Mouse (Mus musculus) large intestine, adult 2 months (tissue): ENCODE data around the gene Khdrbs2. TPM values are rescaled to one million over a fixed set of nuclear protein-coding genes. Genes with fewer than 3 reads are reported as not detected.

Source experiments
- DNase-seq: peaks from one replicate; pipeline ENCODE4 v3.0.0-alpha.2; 2012; ENCODE audit warnings: low read depth, low spot score
- WGBS: fragments of 180-500 bp; shearing (Covaris S2); methylation state at CpG from one replicate; pipeline ENCODE4 v1.1.7; 2018; 5-methylcytosine and 5-hydroxymethylcytosine counted together
- polyA plus RNA-seq: library from polyadenylated mRNA; depleted of rRNA; stranded (reverse); fragments of >200 nt; gene quantifications from 2 replicates; pipeline ENCODE4 v1.2.3, GENCODE M21; 2012; rRNA removed

The Khdrbs2 gene
- polyA plus RNA-seq: 0.09 and 0.10 TPM in 2 replicates

DNA sequence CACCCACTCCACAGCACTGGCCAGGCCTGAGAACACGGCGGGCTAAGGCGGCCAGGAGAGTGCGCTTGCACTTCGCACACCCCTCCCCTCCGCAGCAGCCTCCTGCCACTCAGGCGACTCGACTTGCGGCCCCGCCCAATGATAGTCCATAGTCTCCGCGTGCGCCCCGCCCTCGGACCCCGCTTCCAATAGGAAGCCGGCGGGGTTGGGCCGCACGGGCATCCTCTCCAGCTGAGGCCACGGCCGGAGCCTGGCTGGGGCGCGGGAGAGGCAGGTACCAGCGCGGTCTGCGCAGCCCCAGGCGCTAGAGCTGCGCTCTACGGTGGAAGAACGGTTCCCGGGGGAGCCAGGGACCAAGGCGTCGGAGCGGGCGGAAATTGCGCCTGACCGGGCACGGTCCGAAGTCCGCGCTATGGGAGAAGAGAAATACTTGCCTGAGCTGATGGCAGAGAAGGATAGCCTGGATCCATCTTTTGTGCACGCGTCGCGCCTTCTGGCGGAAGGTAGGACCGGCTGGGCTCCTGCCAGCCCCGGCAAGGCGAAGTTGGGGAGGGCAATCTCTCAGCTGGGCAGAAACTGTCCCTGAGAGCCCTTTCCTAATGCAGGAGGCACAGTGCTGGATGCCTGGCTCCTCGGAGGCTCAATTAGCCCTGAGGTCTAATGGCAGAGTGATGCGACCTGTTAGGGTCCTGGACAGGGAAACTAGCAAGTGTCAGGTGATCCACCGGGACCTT is at the start of gene Khdrbs2:
Khdrbs2 (plus strand) TSS at position 209 of the 734 bp plus-strand sequence.
- no peak for DNase-seq
- WGBS: 2% methylated on average over 53 of the region's 53 CpGs

DNA sequence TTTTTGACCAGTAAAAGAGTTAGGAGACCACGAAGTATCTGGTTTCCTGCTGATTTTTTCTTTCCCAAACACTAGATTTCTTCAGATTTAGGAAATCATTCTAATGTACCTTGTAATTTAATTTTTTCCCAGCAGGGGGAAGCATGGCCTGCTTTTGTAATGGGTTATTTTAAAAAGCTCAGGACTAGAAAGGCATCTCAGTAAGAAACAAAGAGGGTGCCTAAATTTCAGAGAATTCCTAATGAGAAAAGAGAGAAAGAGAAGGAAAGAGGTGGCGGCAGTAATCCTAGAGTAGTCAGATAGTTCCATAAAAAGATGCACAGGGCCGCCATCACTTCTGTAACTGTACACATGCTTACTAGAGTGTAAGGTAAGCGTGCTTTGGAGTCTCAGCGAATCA is 2.1 kb downstream of the Khdrbs2 start:
- 66% methylated on average over 5 of the region's 5 CpGs for WGBS

DNA sequence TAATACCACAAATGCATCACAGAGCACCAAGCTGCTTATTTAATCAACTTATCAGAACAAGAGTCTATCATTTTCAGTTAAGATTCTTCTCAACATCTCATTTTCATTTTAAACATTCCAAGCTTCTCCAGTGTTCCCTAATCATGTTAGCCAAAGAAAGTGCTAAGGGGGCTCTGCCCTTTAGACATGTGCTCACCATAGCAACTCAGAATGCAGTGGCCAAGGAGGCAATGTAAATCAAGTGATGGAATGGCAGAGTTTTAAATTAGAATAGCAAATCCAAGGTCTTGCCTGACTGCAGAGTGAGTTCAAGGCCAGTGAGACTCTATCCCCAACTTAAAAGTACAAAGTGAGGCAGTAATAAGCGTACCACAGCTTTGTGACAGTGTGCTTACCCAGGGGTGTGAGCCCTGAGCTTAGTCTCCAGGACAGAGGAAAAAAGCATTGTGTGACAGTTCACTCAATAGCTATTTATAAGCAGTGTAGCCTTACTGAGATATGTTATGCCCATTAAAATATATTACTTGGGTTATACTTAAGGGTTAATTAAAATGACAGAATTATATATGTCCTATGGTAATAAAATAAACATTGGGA is 27.2 kb downstream of the Khdrbs2 start:
- WGBS: 59% methylated on average over 1 of the region's 1 CpGs
- DNase-seq: no peak

More for the DNA sequence above, 2.1 kb downstream of the Khdrbs2 start:
- DNase-seq: no peak

DNA sequence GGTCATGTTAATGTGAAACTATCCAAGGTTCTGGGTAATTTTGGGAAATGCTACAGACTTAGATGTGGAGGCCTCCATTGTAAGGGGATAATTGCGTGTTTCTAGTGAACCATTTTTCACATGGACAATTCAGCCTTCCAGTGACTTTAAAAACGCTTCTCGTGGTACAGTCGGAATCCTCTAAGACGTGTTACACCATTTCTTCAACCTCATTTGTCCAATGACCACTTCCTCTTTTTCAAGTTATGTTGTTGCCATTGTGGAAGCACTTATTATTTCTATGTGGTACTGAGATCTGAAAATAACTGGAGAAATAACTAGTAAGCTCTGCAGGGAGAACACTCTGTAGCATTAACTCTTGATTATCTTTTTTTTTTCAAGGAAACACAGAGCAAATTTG is 75.9 kb downstream of the Khdrbs2 start:
- no peak for DNase-seq
- WGBS: 77% methylated on average over 5 of the region's 5 CpGs

DNA sequence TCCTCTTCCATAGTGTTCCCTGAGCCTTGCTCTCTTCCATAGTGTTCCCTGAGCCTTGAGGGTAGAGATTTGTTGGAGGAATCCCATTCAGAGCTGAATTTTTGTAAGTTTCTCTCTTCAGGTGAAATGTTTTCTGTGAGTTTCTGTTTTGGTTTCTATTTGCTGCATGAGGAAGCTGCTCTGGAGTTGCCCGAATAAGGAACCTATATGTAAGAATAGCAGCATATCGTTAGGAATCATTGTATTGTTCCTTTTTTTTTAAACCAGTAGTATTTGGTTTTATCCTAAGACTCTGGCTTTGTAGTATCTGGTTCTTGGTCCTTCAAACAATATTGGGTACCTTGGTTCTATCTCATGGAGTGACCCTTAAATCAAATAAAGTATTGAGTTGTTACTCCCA is 77.1 kb downstream of the Khdrbs2 start:
- no peak for DNase-seq
- 76% methylated on average over 2 of the region's 2 CpGs for WGBS

DNA sequence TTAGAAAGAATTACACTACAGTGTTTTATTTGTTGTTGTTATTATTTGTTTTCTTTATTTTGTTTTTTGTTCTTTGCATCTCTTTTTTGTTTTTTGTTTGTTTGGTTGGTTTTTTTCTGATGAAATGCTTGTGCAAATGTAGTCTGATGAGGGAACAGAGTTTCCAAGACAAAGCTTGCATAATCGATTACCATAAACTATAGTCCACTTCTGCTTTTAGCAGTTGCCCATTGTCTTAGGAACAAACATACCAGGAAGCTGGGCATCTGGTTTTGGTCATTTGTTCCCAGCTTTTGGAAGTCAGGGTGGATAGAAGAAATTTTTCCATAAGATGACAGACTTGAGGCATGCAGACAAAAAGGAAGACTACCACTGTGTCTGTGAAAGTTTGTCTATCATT is 77.8 kb downstream of the Khdrbs2 start:
- WGBS: 94% methylated on average over 1 of the region's 1 CpGs
- DNase-seq: no peak

DNA sequence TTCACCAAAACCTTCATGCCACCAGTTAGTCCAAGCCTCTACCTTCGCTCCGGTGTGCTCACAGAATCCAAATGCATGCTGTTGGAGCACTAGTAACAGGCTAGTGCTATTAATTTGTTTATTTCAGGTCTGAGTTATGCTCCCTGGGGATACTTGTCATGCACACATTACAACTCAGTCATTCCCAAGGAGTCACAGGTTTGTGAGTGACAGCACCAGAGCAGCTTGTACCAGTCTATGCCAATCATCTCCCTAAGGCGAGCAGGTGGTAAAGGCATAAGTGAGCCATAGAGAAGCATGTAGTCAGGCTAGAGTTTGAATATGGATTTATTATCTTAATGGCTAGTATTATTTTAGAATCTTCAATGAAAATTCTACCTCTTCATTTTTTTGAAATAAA is 86.4 kb downstream of the Khdrbs2 start:
- DNase-seq: no peak
- 93% methylated on average over 3 of the region's 3 CpGs for WGBS

DNA sequence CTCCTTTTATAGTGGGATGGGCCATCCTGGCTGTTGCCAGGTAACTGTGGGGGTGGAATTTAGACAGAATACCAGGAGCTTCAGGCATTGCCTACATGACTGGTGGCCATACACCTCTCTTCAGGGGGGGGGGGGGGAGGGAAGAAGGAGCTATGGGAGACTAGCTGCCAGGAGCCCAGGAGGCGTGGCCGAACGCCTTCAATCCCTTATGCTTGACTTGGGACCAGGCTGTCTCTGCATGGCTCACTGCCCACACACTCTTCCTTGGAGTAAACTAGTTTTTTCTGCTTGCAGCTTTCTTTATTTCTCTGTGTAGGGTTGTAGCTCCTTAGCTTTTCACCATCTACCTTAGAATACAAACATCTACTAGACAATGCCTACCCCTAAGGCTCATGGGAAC is 98.0 kb downstream of the Khdrbs2 start:
- WGBS: 92% methylated on average over 3 of the region's 3 CpGs
- no peak for DNase-seq

DNA sequence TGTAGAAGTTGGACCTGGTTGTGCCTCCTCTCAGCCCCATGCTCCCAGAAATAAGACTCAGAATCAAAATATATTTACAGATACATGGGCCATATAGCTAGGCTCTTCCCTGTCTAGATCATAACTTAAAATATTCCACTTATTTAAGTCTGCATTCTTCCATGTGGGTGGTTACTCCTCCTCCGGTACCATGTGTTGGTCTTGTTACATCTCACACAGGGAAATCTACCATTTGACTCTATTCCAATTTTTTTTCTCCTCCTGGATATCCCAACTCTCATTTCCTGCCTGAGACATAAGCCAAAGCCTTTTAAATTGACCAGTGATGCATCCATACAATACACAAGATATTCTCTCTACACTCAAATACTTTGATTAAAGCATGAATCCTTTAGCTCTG is 122.2 kb downstream of the Khdrbs2 start:
- no peak for DNase-seq
- 84% methylated on average over 1 of the region's 1 CpGs for WGBS

DNA sequence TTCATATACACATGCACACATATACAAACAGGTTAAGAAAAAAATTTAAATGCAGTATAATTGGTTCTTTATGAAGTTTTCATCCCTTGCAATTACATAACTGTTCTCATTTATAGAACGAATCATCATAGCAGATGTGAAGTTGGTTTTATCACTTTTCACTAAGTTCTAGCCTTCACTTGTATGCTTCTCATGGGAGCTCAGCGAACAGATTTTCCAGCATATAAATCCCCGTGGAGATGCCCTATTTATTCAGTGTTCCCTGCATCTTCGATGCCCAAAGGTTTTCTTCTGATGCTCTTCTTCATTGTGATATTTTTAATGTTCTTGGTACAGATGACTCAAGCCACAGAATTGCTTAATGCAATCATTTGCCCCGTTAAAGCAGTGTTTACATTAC is 128.9 kb downstream of the Khdrbs2 start:
- 58% methylated on average over 5 of the region's 5 CpGs for WGBS
- no peak for DNase-seq

DNA sequence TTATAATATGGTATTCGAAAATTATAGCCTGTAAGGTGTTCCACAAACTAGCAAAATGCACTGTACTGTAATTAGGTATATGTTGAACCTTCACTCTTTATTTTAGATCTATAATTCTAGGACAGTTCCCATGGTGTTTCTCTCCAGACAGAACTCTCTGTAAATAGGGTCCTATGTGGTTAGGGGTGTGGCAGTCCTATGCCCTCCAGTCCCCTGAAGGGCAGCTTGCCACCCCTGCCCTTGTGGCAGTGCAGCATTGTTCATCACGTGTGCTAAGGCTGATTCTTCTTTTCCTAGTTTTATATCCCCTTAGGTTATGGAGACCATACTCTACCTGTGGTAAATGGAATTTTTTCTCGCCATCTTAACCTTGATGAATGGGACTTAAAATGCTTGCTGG is 136.6 kb downstream of the Khdrbs2 start:
- no peak for DNase-seq
- WGBS: 52% methylated on average over 3 of the region's 3 CpGs

DNA sequence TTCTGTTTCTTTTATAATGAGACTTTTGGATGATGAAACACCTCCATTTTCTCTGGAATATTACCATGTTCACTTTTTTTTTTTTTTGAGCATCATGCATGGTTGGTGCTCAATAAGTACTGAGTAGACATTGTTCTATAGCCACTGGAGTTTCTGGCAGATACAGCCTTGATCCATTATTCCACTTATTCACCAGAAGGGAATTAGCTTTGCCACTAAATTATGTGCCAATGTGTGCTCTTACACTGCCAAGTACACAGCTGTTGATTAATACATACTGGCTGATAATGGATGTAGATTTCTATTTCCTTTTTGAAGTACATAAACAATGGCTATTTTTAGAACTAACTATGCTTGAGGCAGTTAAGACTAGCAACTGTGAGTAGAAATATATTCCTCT is 137.1 kb downstream of the Khdrbs2 start:
- DNase-seq: no peak

DNA sequence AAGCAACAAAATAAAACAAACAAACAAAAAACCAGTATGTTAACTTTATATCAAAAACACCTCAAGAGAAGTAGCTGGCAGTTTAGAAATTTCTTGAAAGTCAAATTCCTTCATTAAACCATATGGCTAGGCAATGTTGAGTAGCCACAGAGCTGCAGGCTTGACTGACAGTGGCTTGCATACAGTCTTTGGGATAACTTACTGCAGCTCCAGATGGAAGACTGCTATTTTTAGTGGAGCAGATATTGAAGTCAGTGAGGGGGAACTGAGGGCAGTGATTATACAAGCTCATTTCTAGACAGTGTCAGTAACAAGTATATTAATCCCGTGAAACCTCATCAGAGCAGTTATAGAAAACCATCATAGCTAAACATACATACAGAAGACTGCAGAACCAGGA is 166.6 kb downstream of the Khdrbs2 start:
- 96% methylated on average over 1 of the region's 1 CpGs for WGBS
- no peak for DNase-seq

DNA sequence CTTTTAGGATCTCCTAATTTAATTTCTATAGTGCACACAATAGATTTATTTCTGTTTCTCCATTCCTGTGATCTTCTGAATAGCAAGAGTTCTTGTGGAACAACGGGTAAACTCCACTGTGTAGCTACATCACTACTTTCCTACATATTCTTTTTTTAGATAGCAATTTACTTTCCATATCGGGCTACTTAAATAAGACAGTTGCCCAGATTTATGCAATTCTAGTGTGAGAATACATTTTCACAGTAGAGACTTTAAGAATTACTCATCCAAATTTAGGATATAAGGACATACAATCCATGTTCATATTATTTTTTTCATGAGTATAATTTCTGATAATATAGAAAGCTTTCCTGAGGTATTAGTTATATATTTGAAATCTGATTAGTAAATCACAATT is 175.0 kb downstream of the Khdrbs2 start:
- WGBS: 74% methylated on average over 2 of the region's 2 CpGs
- no peak for DNase-seq

DNA sequence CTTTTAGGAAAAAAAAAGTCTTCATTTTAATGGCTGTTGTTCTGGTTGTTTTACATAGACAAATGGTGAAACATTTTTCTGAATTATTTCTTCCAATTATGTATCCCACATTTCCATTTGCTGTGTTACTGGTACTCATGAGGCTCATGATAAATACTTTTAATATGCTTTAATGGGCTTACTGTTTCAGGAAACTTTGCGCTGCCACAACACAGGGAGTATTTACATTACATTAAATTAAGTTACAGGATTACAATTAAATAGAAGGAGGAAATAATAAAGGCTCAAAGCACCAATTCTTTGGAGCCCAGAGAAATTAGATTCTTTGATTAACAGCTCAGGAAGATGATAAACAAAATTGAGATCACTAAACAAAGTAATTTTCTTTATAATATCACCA is 179.6 kb downstream of the Khdrbs2 start:
- no peak for DNase-seq
- WGBS: 67% methylated on average over 1 of the region's 1 CpGs

DNA sequence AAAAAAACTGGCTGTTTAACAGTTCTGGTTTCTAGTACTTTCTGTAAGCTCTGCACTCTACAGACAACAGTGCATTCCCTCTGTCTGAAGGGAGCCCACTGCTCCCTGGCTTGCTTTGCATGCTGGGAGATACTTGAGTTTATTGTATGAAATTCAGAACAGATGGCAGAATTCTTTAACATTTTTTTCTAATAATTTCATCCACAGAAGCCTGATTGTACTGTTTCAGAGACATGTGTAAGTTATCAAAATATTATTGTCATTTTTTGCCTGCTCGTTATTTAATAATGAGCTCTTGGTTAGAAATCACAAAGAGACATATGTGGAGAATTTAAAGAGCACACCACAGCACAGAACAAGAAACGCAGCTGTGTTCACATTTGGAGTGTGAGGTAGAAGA is 191.0 kb downstream of the Khdrbs2 start:
- WGBS: 71% methylated on average over 2 of the region's 2 CpGs
- DNase-seq: no peak

DNA sequence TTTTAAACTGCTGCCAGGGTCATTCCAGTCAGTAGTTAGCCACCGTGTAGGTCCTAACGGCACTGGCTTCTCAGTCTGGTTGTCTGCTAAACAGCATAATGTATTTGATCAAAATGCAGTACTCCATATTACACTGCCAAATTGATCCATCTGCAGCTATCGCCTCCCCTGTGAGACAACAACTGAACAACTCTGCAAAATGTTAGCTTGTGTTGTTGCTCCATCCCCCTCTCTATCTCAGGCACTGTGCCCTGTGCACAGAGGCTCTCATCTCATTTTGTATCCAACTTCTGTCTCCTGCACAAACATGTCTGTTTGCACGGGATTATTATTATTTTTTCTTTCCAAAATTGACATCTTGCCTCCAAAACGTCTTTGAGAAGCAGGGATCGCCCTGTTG is 225.0 kb downstream of the Khdrbs2 start:
- DNase-seq: no peak
- whole genome bisulfite sequencing: 80% methylated on average over 6 of the region's 6 CpGs

DNA sequence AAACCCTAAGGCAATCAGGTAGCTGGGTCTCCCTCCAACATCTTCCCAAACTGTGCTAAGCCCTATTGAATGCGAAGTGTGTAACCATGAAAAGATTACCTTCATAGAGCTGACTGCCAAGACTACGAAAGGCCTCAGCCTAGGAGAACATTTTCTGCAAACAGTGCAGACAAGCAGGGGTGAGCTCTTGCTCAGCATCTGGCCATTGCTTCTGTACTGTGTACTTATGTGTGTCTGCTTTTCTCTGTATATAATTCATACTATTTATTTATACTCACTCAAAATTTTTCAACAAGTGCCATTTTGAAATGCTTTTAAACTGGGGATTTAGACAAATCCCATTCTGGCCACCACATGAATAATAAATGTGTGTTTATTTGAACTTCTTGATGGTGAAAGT is 235.1 kb downstream of the Khdrbs2 start:
- WGBS: 62% methylated on average over 2 of the region's 2 CpGs

DNA sequence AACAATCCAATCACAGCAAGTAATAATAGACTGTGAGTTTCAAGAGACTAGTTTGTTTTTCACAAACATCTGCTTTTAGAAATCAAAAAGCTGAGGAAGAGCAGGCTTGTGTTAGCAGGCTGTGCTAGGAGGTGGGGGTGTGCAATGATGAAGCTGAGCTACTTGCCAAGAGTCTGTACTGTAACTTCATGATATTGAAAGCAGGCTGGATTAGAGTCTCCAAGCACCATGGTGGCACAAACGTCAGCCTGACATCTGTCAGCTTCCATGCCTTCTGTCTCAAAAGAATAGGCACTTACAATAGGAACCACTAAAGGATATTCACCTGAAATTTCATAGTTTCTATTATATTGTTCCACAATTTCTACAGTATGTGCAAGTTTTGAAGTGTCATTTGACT is 255.9 kb downstream of the Khdrbs2 start:
- WGBS: 30% methylated on average over 1 of the region's 1 CpGs
- no peak for DNase-seq

More for the DNA sequence above, 235.1 kb downstream of the Khdrbs2 start:
- DNase-seq: no peak

DNA sequence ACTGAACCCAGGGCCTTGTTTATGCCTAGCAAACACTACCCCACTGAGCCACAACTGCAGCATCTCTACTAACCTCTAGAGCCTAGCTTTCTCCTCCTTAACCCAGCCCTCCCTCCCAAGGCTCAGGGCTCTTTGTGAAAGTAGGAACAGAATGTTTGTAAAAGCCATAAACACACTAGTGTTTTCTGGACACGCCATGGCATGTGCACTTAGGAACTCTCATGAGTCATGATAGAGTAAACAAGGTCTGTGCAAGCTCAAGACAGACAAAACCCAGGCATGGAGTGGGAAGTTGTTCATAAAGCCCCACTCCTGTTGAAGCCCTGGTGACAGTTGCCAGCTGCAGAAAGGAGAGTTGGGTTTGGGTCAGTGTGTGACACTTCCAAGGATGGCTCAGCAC is 257.0 kb downstream of the Khdrbs2 start:
- 12% methylated on average over 1 of the region's 1 CpGs for WGBS
- no peak for DNase-seq

DNA sequence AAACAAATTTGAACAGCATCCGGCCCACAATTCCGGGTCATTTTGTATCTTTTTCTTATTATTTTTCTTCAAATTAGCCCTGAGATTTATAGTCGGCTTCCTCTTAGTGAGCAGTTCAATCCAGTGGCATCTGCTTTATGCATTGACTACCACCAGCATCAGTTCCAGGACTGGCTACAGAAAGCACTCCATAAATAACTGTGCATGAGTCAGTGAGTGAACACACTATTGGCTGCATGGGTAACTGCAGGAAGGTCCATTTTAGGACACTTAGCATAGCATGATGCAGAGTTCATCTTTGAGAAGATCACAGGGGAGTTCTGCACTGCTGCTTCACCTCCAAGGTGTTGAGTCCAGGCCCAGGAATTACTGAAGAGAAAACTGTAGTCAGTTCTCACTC is 258.0 kb downstream of the Khdrbs2 start:
- no peak for DNase-seq
- WGBS: 81% methylated on average over 3 of the region's 3 CpGs

DNA sequence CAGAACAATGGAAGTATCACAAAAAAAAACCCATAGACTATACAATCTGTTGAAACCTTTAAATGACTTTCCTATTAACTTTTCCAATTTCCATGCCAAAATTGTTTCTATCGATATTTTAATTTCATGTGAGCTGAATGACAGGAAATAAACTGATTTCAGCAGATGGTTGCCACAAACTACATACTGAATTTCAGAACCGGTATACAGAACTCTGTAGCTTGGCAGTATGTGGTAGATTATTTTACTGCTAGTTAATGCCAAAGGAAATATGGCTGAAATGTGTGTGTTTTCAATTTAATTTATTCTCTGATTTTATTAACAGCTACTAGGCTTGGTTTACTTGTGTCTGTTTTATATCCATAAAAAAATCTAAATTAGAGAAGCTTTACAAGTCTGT is 260.6 kb downstream of the Khdrbs2 start:
- no peak for DNase-seq
- 71% methylated on average over 2 of the region's 2 CpGs for WGBS
